Mouse (Mus musculus): ENCODE results near the gene Tpd52l2.

DNA sequence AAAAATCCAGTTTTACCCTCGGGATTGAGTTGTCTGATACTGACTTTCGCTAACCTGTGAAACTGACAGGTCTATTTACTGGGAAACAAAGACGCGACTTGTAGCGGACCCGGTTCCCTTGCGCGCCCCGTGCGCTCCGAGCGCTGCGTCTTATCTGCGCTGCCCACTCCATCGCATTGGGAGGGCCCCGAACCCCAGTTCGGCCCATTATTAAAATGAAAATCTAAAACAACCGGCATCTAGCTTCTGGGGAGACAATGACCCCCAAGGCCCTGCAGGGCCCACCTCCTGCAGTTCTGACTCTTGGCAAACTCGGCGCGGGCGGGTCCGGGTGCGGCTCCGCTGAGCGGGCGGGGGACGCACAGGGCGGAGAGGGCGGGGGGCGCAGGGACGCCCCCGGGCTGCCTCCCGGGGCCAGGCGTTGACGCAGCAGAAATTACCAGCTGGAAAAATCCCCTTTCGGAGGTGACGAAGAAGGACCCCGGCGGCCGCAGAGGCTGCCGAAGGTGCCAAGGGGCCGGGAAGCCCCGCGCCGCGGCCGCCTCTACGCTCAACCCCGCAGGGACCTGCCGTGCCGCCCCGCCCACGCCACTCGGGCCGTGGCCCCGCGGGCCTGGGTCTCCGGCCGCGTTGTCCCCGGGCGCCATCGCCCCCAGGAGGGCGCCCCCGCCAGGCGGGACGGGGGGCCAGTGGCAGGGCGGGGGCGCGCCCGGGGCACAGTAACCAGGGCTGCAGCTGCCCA is 38.4 kb upstream of the Tpd52l2 start:
- TF ChIP-seq CTCF (IDR thresholded peaks at IDR 0.05; ENCODE audit: insufficient read depth, low read length), result no peak
- TF ChIP-seq POLR2A (IDR thresholded peaks at IDR 0.05; ENCODE audit: borderline replicate concordance, extremely low read depth, low read depth, low read length), result no peak
